Comparison of ENCODE assay signal across 14 mouse cellular contexts in genomic region chr16:25960345-25960744, GRCm38 (mm10).
DNase-seq lines count a peak whose midpoint lies in the region; ATAC-seq and TF ChIP-seq lines count a peak whose summit lies in the region.
"Had no signal": no experiment of that assay in that cellular context is flagged by ENCODE, and none has a peak within 500 bp of the region (broad histone marks: within the 10 kb centered on the region; RNA-seq: fewer than 3 reads in every experiment).

No protein-coding gene starts in this region.

- no peak for TF ChIP-seq POLR2A in heart, adult 2 months (IDR thresholded peaks at IDR 0.05; ENCODE audit: insufficient read depth, low read depth, low read length)

- ATAC-seq in hindbrain, postnatal 0 days = peak; percentile 62
- ATAC-seq in hindbrain, embryonic 13.5 days (ENCODE audit: low FRiP score) = no peak
- ATAC-seq in heart, embryonic 11.5 days (replicated peaks; ENCODE audit: insufficient number of reproducible peaks, low FRiP score, low TSS enrichment) = no peak
- ATAC-seq: intestine, embryonic 15.5 days had no signal

- no peaks in the 10 kb centered on the region for H3K79me2 ChIP-seq in heart, adult 2 months (replicated peaks; ENCODE audit: control insufficient read depth, insufficient read depth, low read length)

- DNase-seq in hindbrain, postnatal 0 days (ENCODE audit: low spot score) = peak; percentile 53
- peak; percentile 86 to 94 for DNase-seq in layer of hippocampus, adult 18-20 months (ENCODE audit: low spot score in 2 of 2)
- DNase-seq in left cerebral cortex, adult 9 months (ENCODE audit: low spot score in 2 of 2) = peak; percentile 32 to 82
- no peak for DNase-seq in kidney, adult 9 months
- no peak for DNase-seq in heart, adult 2 months
- DNase-seq: adrenal gland, adult 2 months; cerebellum, adult 9-11 months; gastrocnemius, postnatal 14 days; lung, adult 18-20 months had no signal

- H3K36me3 ChIP-seq in hindbrain, postnatal 0 days (ENCODE audit: insufficient read depth, low read length) = no peaks in the 10 kb centered on the region
- no peaks in the 10 kb centered on the region for H3K36me3 ChIP-seq in hindbrain, embryonic 13.5 days
- no peaks in the 10 kb centered on the region for H3K36me3 ChIP-seq in heart, adult 2 months (ENCODE audit: control insufficient read depth, insufficient read depth, low read length)
- H3K36me3 ChIP-seq in heart, embryonic 11.5 days (ENCODE audit: control insufficient read depth, insufficient read depth, low read length) = no peaks in the 10 kb centered on the region; the same call in 1 of the 2 replicates
- H3K36me3 ChIP-seq: embryonic facial prominence, embryonic 15.5 days; intestine, embryonic 15.5 days; neural tube, embryonic 13.5 days had no signal

- TF ChIP-seq CTCF in hindbrain, postnatal 0 days (IDR thresholded peaks at IDR 0.05; ENCODE audit: low read depth) = no peak
- no peak for TF ChIP-seq CTCF in heart, adult 2 months (IDR thresholded peaks at IDR 0.05)

- no peak overlapping the region for H3K27ac ChIP-seq in hindbrain, postnatal 0 days
- no peak overlapping the region for H3K27ac ChIP-seq in hindbrain, embryonic 13.5 days
- no peak overlapping the region for H3K27ac ChIP-seq in heart, adult 2 months
- H3K27ac ChIP-seq in heart, embryonic 11.5 days (ENCODE audit: low read depth, low read length) = no peak overlapping the region
- H3K27ac ChIP-seq: embryonic facial prominence, embryonic 15.5 days; intestine, embryonic 15.5 days; neural tube, embryonic 13.5 days had no signal

- intact Hi-C loops in heart, adult 2 months (cut with DNase I) = no loop called here

- no peaks in the 10 kb centered on the region for H3K4me1 ChIP-seq in hindbrain, postnatal 0 days (ENCODE audit: insufficient read depth, low read length)
- no peaks in the 10 kb centered on the region for H3K4me1 ChIP-seq in hindbrain, embryonic 13.5 days (replicated peaks)
- H3K4me1 ChIP-seq in heart, adult 2 months (ENCODE audit: control insufficient read depth, insufficient read depth, low read length) = no peaks in the 10 kb centered on the region
- H3K4me1 ChIP-seq in heart, embryonic 11.5 days (ENCODE audit: control insufficient read depth, insufficient read depth, low read length) = no peaks in the 10 kb centered on the region
- H3K4me1 ChIP-seq: embryonic facial prominence, embryonic 15.5 days; intestine, embryonic 15.5 days; neural tube, embryonic 13.5 days had no signal

- H3K4me3 ChIP-seq in hindbrain, postnatal 0 days (ENCODE audit: low read length) = no peak overlapping the region
- no peak overlapping the region for H3K4me3 ChIP-seq in hindbrain, embryonic 13.5 days
- H3K4me3 ChIP-seq in heart, adult 2 months = no peak overlapping the region
- H3K4me3 ChIP-seq in heart, embryonic 11.5 days (ENCODE audit: low read depth, low read length) = no peak overlapping the region
- H3K4me3 ChIP-seq: embryonic facial prominence, embryonic 15.5 days; intestine, embryonic 15.5 days; neural tube, embryonic 13.5 days had no signal

- no peak for TF ChIP-seq EP300 in heart, adult 2 months (IDR thresholded peaks at IDR 0.05; ENCODE audit: insufficient read depth, low read depth, low read length)

- H3K4me2 ChIP-seq in hindbrain, postnatal 0 days (ENCODE audit: low read depth, low read length) = no peak overlapping the region
- no peak overlapping the region for H3K4me2 ChIP-seq in hindbrain, embryonic 13.5 days
- H3K4me2 ChIP-seq in heart, embryonic 11.5 days = no peak overlapping the region
- H3K4me2 ChIP-seq: embryonic facial prominence, embryonic 15.5 days; intestine, embryonic 15.5 days; neural tube, embryonic 13.5 days had no signal

- no peaks in the 10 kb centered on the region for H3K9me3 ChIP-seq in hindbrain, postnatal 0 days (ENCODE audit: low read length)
- H3K9me3 ChIP-seq in hindbrain, embryonic 13.5 days = no peaks in the 10 kb centered on the region
- H3K9me3 ChIP-seq in heart, embryonic 11.5 days (replicated peaks; ENCODE audit: control insufficient read depth, low read length) = no peaks in the 10 kb centered on the region
- H3K9me3 ChIP-seq: embryonic facial prominence, embryonic 15.5 days; intestine, embryonic 15.5 days; neural tube, embryonic 13.5 days had no signal

- WGBS in hindbrain, postnatal 0 days = 62% methylated on average over 7 of the region's 7 CpGs
- 85% methylated on average over 7 of the region's 7 CpGs for WGBS in hindbrain, embryonic 13.5 days
- WGBS in heart, adult 2 months = 93% methylated on average over 7 of the region's 7 CpGs
- WGBS in heart, embryonic 11.5 days (ENCODE audit: insufficient replicate concordance) = 93% methylated on average over 7 of the region's 7 CpGs

- no peaks in the 10 kb centered on the region for H3K27me3 ChIP-seq in hindbrain, postnatal 0 days (ENCODE audit: insufficient read depth, low read length)
- H3K27me3 ChIP-seq in hindbrain, embryonic 13.5 days = no peaks in the 10 kb centered on the region
- no peaks in the 10 kb centered on the region for H3K27me3 ChIP-seq in heart, adult 2 months (ENCODE audit: control insufficient read depth, insufficient read depth, low read length)
- H3K27me3 ChIP-seq in heart, embryonic 11.5 days (ENCODE audit: control insufficient read depth, insufficient read depth, low read length) = no peaks in the 10 kb centered on the region
- H3K27me3 ChIP-seq: embryonic facial prominence, embryonic 15.5 days; intestine, embryonic 15.5 days; neural tube, embryonic 13.5 days had no signal

- no peak overlapping the region for H3K9ac ChIP-seq in hindbrain, postnatal 0 days (replicated peaks; ENCODE audit: low read length)
- no peak overlapping the region for H3K9ac ChIP-seq in hindbrain, embryonic 13.5 days
- H3K9ac ChIP-seq in heart, adult 2 months (ENCODE audit: low read depth, low read length) = no peak overlapping the region
- no peak overlapping the region for H3K9ac ChIP-seq in heart, embryonic 11.5 days (ENCODE audit: low read depth, low read length)
- H3K9ac ChIP-seq: embryonic facial prominence, embryonic 15.5 days; intestine, embryonic 15.5 days; neural tube, embryonic 13.5 days had no signal

Comparison
In these comparisons a context has a peak if more than half of its experiments do, and no peak if none do; other contexts are left out.
1. DNase-seq: peak in hindbrain, postnatal 0 days (single experiment), layer of hippocampus, adult 18-20 months (2 of 2) and left cerebral cortex, adult 9 months (2 of 2); none in kidney, adult 9 months (single experiment) and heart, adult 2 months (0 of 2).